Mouse (Mus musculus): ENCODE data around the gene Bnip2.

DNA sequence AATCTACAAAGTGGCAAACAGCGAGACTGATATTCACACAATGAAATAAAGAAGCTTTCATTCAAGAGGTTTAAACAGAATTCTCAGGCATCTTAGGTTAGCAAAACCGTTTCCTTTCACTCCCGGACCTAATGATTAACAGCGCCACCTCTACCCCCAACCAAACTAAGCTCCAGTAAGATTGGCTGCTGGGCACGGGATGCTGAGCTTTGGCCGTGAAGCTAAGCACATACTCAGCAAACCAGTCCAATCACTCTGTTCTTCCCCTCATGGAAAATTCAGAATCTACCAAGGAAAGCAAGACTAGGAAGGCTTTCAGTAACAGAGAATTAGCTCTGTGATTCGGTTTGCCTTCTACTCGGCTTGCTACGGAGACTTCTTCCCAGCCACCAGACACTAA lies 43.8 kb downstream of the Bnip2 start:
- TF ChIP-seq CTCF (IDR thresholded peaks at IDR 0.05; ENCODE audit: extremely low read depth, insufficient read length, insufficient replicate concordance, low read depth, low read length) (no peak), POLR2A (IDR thresholded peaks at IDR 0.05; ENCODE audit: low read depth, low read length) (no peak)

All from small intestine, adult 2 months (tissue).